Mouse (Mus musculus) natural killer cell, adult 2 months (primary cell): ENCODE data around the gene Olfr770.
"Not testable (repeated sequence)": the region's sequence is repeated elsewhere in the genome, so short reads cannot be mapped to it uniquely, and the experiment has no call there.

Experiments used
- DNase-seq, 2 experiments: peaks; one replicate each; pipeline ENCODE4 v3.0.0; 2022; ENCODE audit warnings: low spot score in 2 of 2

Gene Olfr770

GRCm38 (mm10) chr10:129138898-129139297, at the start of gene Olfr770:
Gene Olfr770 (minus strand): TSS chr10:129138998.
- no peak for DNase-seq

DNA sequence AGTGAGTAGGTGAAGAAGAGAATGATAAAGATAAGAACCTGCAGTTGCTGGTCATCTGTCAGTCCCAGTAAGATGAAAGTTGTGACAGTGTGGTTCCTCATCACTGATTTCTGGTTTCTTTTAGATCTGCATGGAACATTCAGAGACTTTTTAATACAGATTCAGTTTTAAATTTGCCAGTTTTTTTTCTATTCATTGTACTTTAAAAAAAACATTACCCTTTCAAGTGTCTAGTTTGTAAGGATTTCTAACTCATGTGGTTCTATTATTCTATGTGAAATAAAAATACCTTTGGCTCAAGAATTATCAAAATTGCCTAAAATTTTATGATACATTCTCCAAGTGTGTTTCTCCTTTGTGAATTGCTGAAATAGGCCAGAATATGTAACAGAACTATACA, 48.5 kb upstream of the Olfr770 start, which contains the start of gene Olfr773:
Gene Olfr773 (minus strand): TSS at position 101 of the 400 bp plus-strand sequence.
- not testable (repeated sequence) for DNase-seq

GRCm38 (mm10) chr10:129177821-129178220, 39.0 kb upstream of the Olfr770 start, which contains the start of gene Olfr772:
Gene Olfr772 (minus strand): TSS chr10:129177921.
- DNase-seq: not testable (repeated sequence)

- no peak for DNase-seq
Measured at GRCm38 (mm10) chr10:129164651-129165050, 25.9 kb upstream of the Olfr770 start, which contains the start of gene Olfr771. Gene Olfr771 (minus strand): TSS chr10:129164751.

DNA sequence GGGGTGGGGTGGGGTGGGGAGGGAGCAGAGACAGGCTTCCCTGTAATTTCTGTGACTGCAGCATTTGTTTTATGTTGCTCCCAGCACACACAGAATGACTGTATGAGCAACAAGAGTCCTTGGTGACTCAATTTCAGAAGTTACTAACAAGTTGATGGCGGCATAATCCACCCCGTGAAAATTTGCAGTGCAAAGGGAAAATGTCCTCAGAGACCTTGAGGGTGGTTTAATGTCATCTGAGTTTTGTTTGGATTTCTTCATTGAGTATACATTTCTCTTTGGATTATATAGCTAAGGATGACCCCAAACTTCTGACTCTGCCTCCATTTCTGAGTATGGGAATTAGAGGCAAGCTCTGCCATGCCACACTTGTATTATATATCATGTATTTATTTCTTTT, 21.0 kb downstream of the Olfr770 start, which contains the start of gene Olfr769:
Gene Olfr769 (minus strand): TSS at position 101 of the 400 bp plus-strand sequence.
- DNase-seq: no peak

DNA sequence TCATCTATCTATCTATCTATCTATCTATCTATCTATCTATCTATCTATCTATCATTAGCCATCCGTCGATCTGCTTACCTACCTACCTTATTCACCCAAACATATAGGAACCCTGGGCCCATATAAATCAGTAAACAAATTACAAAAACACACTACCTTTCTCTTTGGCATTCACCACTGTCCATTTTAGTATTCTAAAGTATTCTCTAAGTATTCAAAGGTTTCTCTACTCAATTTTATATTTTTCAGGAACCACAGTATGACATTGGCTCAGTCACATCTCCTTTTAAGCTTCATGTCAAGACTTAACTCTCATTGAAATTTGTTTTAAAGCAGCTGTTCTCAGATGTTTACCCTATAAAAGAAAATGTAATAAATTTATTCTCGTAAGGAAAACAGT, 23.7 kb downstream of the Olfr770 start:
- DNase-seq: no peak

DNA sequence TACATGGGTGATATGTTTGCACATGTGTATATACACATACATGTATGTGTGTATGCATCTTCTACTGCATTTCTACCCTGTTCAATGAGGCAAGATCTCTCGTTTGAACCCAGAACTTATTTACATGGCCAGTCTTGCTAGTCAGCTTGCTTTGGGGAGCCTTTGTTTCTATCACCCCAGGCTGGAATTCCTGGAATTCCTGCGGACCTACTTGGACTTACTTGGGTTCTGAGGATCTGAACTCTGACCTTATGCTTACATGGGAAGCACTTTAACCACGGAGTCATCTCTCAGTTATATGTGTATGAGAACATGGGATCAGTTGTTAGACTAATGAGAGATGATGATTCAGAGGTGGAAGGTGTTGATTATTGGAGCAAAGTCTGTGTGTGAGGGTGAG, 37.6 kb downstream of the Olfr770 start:
- DNase-seq: no peak

GRCm38 (mm10) chr10:129099275-129099674, 39.5 kb downstream of the Olfr770 start, which contains the start of gene Olfr768:
Gene Olfr768 (minus strand): TSS chr10:129099375.
- DNase-seq: no peak

GRCm38 (mm10) chr10:129082810-129083209, 56.0 kb downstream of the Olfr770 start, which contains the start of gene Olfr767:
Gene Olfr767 (minus strand): TSS chr10:129082910.
- DNase-seq: not testable (repeated sequence)
